Mouse (Mus musculus): ENCODE measurements around the gene Xxylt1.
"Not testable (repeated sequence)": the region's sequence is repeated elsewhere in the genome, so short reads cannot be mapped to it uniquely, and the experiment has no call there.

Gene Xxylt1

GRCm38 (mm10) chr16:31019514-31019913 lies 61.7 kb downstream of the Xxylt1 start:
- DNase-seq, result no peak

GRCm38 (mm10) chr16:31017687-31018413 lies 63.4 kb downstream of the Xxylt1 start:
- DNase-seq, result no peak

GRCm38 (mm10) chr16:31016669-31017068 lies 64.6 kb downstream of the Xxylt1 start:
- DNase-seq, result no peak

- peak; percentile 32 for DNase-seq
Measured at GRCm38 (mm10) chr16:31016169-31016568, 65.1 kb downstream of the Xxylt1 start.

- no peak for DNase-seq
Measured at GRCm38 (mm10) chr16:31015271-31015670, 66.0 kb downstream of the Xxylt1 start.

- no peak for DNase-seq
Measured at GRCm38 (mm10) chr16:31012236-31012635, 69.0 kb downstream of the Xxylt1 start.

GRCm38 (mm10) chr16:31010443-31010842 lies 70.8 kb downstream of the Xxylt1 start:
- DNase-seq, result no peak

GRCm38 (mm10) chr16:31008326-31008725 lies 72.9 kb downstream of the Xxylt1 start:
- DNase-seq, result no peak

GRCm38 (mm10) chr16:31007582-31007981 lies 73.7 kb downstream of the Xxylt1 start:
- DNase-seq, result no peak

GRCm38 (mm10) chr16:31005693-31006092 lies 75.5 kb downstream of the Xxylt1 start:
- no peak for DNase-seq

GRCm38 (mm10) chr16:31004321-31004682 lies 76.9 kb downstream of the Xxylt1 start:
- no peak for DNase-seq

GRCm38 (mm10) chr16:31003592-31004320 lies 77.5 kb downstream of the Xxylt1 start:
- not testable (repeated sequence) for DNase-seq

- no peak for DNase-seq
Measured at GRCm38 (mm10) chr16:31002926-31003325, 78.3 kb downstream of the Xxylt1 start.

- DNase-seq, result no peak
Measured at GRCm38 (mm10) chr16:31002117-31002516, 79.1 kb downstream of the Xxylt1 start.

- DNase-seq, result no peak
Measured at GRCm38 (mm10) chr16:30998711-30999110, 82.5 kb downstream of the Xxylt1 start.

GRCm38 (mm10) chr16:30998048-30998447 lies 83.2 kb downstream of the Xxylt1 start:
- no peak for DNase-seq

GRCm38 (mm10) chr16:30995446-30995845 lies 85.8 kb downstream of the Xxylt1 start:
- DNase-seq, result no peak

- no peak for DNase-seq
Measured at GRCm38 (mm10) chr16:30994881-30995280, 86.4 kb downstream of the Xxylt1 start.

- no peak for DNase-seq
Measured at GRCm38 (mm10) chr16:30994296-30994695, 86.9 kb downstream of the Xxylt1 start.

GRCm38 (mm10) chr16:30992568-30992967 lies 88.7 kb downstream of the Xxylt1 start:
- DNase-seq, result no peak

- DNase-seq, result no peak
Measured at GRCm38 (mm10) chr16:30990661-30991060, 90.6 kb downstream of the Xxylt1 start.

- no peak for DNase-seq
Measured at GRCm38 (mm10) chr16:30988225-30988624, 93.0 kb downstream of the Xxylt1 start.

- no peak for DNase-seq
Measured at GRCm38 (mm10) chr16:30987684-30988083, 93.5 kb downstream of the Xxylt1 start.

- DNase-seq, result no peak
Measured at GRCm38 (mm10) chr16:30984826-30985545, 96.2 kb downstream of the Xxylt1 start.

Data from right cerebral cortex, postnatal 14 days (tissue).